Mouse (Mus musculus): Measurements from ENCODE around the gene Tyw1. TPM values are rescaled to one million over a fixed set of nuclear protein-coding genes. Genes with fewer than 3 reads are reported as not detected.
A peak's percentile ranks its signal among the peaks of the same experiment; 100 is the strongest.
"Not testable (repeated sequence)": the region's sequence is repeated elsewhere in the genome, so short reads cannot be mapped to it uniquely, and the experiment has no call there.

The Tyw1 gene
- polyA plus RNA-seq, 1 experiment from 2014 or later, result 27.1 TPM

GRCm38 (mm10) chr5:130236302-130236701 lies 19.1 kb upstream of the Tyw1 start:
- no peak overlapping the region for H3K9ac ChIP-seq
- H3K9me3 ChIP-seq, result no peaks in the 10 kb centered on the region
- peaks cover 93% of the 10 kb centered on the region for H3K36me3 ChIP-seq
- no peak overlapping the region for H3K27ac ChIP-seq
- no peaks in the 10 kb centered on the region for H3K27me3 ChIP-seq
- H3K4me1 ChIP-seq, result no peaks in the 10 kb centered on the region
- 98% methylated on average over 8 of the region's 8 CpGs for WGBS
- H3K4me2 ChIP-seq, result no peak overlapping the region
- ATAC-seq (ENCODE audit: insufficient number of reproducible peaks, insufficient read depth, low FRiP score, low TSS enrichment, low read depth), result no peak
- H3K4me3 ChIP-seq, result no peak overlapping the region

GRCm38 (mm10) chr5:130239236-130239635 lies 16.2 kb upstream of the Tyw1 start:
- WGBS, result 92% methylated on average over 7 of the region's 7 CpGs
- Histone ChIP-seq H3K36me3 (peaks cover 83% of the 10 kb centered on the region), H3K4me2 (no peak overlapping the region), H3K9me3 (no peaks in the 10 kb centered on the region), H3K4me3 (no peak overlapping the region), H3K27me3 (no peaks in the 10 kb centered on the region), H3K27ac (no peak overlapping the region), H3K9ac (no peak overlapping the region), H3K4me1 (no peaks in the 10 kb centered on the region)
- ATAC-seq (ENCODE audit: insufficient number of reproducible peaks, insufficient read depth, low FRiP score, low TSS enrichment, low read depth), result no peak

- H3K27ac ChIP-seq, result no peak overlapping the region
- no peaks in the 10 kb centered on the region for H3K4me1 ChIP-seq
- no peak overlapping the region for H3K4me3 ChIP-seq
- H3K27me3 ChIP-seq, result no peaks in the 10 kb centered on the region
- peaks cover 83% of the 10 kb centered on the region for H3K36me3 ChIP-seq
- no peaks in the 10 kb centered on the region for H3K9me3 ChIP-seq
- WGBS, result 96% methylated on average over 2 of the region's 2 CpGs
- H3K4me2 ChIP-seq, result no peak overlapping the region
- no peak overlapping the region for H3K9ac ChIP-seq
- ATAC-seq (ENCODE audit: insufficient number of reproducible peaks, insufficient read depth, low FRiP score, low TSS enrichment, low read depth), result no peak
Observed at GRCm38 (mm10) chr5:130239856-130240255, 15.6 kb upstream of the Tyw1 start.

GRCm38 (mm10) chr5:130241426-130241825 lies 14.0 kb upstream of the Tyw1 start:
- H3K27ac ChIP-seq, result no peak overlapping the region
- 90% methylated on average over 12 of the region's 12 CpGs for WGBS
- no peak overlapping the region for H3K4me3 ChIP-seq
- no peaks in the 10 kb centered on the region for H3K27me3 ChIP-seq
- no peak overlapping the region for H3K4me2 ChIP-seq
- H3K9me3 ChIP-seq, result no peaks in the 10 kb centered on the region
- no peak for ATAC-seq (ENCODE audit: insufficient number of reproducible peaks, insufficient read depth, low FRiP score, low TSS enrichment, low read depth)
- no peak overlapping the region for H3K9ac ChIP-seq
- H3K4me1 ChIP-seq, result no peaks in the 10 kb centered on the region
- H3K36me3 ChIP-seq, result peaks cover 81% of the 10 kb centered on the region

GRCm38 (mm10) chr5:130247823-130248222 lies 7.6 kb upstream of the Tyw1 start:
- no peaks in the 10 kb centered on the region for H3K9me3 ChIP-seq
- H3K9ac ChIP-seq, result no peak overlapping the region
- no peak overlapping the region for H3K27ac ChIP-seq
- H3K27me3 ChIP-seq, result no peaks in the 10 kb centered on the region
- ATAC-seq (ENCODE audit: insufficient number of reproducible peaks, insufficient read depth, low FRiP score, low TSS enrichment, low read depth), result no peak
- peaks cover 87% of the 10 kb centered on the region for H3K36me3 ChIP-seq
- no peaks in the 10 kb centered on the region for H3K4me1 ChIP-seq
- H3K4me3 ChIP-seq, result no peak overlapping the region
- H3K4me2 ChIP-seq, result no peak overlapping the region
- WGBS, result 86% methylated on average over 5 of the region's 5 CpGs

- Histone ChIP-seq H3K4me3 (peak overlapping the region; percentile 74), H3K9ac (peak overlapping the region; percentile 89), H3K27ac (peak overlapping the region; percentile 86), H3K36me3 (peaks cover 39% of the 10 kb centered on the region), H3K4me1 (peaks cover 23% of the 10 kb centered on the region), H3K9me3 (no peaks in the 10 kb centered on the region), H3K27me3 (no peaks in the 10 kb centered on the region), H3K4me2 (peak overlapping the region; percentile 79)
- WGBS, result 15% methylated on average over 19 of the region's 19 CpGs
- ATAC-seq (ENCODE audit: insufficient number of reproducible peaks, insufficient read depth, low FRiP score, low TSS enrichment, low read depth), result no peak
Observed at GRCm38 (mm10) chr5:130254164-130255016, 1.0 kb upstream of the Tyw1 start.

GRCm38 (mm10) chr5:130255799-130256525 lies 543 bp downstream of the Tyw1 start:
- peak overlapping the region; percentile 64 for H3K27ac ChIP-seq
- ATAC-seq (ENCODE audit: insufficient number of reproducible peaks, insufficient read depth, low FRiP score, low TSS enrichment, low read depth); H3K27me3 ChIP-seq; H3K9ac ChIP-seq; H3K9me3 ChIP-seq: not testable (repeated sequence)
- H3K36me3 ChIP-seq, result peaks cover 24% of the 10 kb centered on the region
- 32% methylated on average over 20 of the region's 20 CpGs for WGBS
- H3K4me3 ChIP-seq, result peak overlapping the region; percentile 74
- peaks cover 23% of the 10 kb centered on the region for H3K4me1 ChIP-seq
- H3K4me2 ChIP-seq, result peak overlapping the region; percentile 79

- peak overlapping the region; percentile 82 for H3K9ac ChIP-seq
- peak; percentile 91 for ATAC-seq (ENCODE audit: insufficient number of reproducible peaks, insufficient read depth, low FRiP score, low TSS enrichment, low read depth)
- H3K27ac ChIP-seq, result peak overlapping the region; percentile 88
- H3K9me3 ChIP-seq, result no peaks in the 10 kb centered on the region
- peaks cover 23% of the 10 kb centered on the region for H3K4me1 ChIP-seq
- H3K4me2 ChIP-seq, result peak overlapping the region; percentile 79
- H3K4me3 ChIP-seq, result peak overlapping the region; percentile 71
- peaks cover 21% of the 10 kb centered on the region for H3K36me3 ChIP-seq
- H3K27me3 ChIP-seq, result no peaks in the 10 kb centered on the region
- under 1% methylated on average over 25 of the region's 25 CpGs for WGBS
Observed at GRCm38 (mm10) chr5:130256678-130257271, 1.4 kb downstream of the Tyw1 start.

GRCm38 (mm10) chr5:130257303-130257702 lies 1.9 kb downstream of the Tyw1 start:
- Histone ChIP-seq H3K27ac (peak overlapping the region; percentile 88), H3K36me3 (peaks cover 19% of the 10 kb centered on the region)
- 9% methylated on average over 8 of the region's 8 CpGs for WGBS

GRCm38 (mm10) chr5:130263454-130263853 lies 8.0 kb downstream of the Tyw1 start:
- Histone ChIP-seq H3K9ac (no peak overlapping the region; the same call in 1 of the 2 replicates), H3K4me2 (no peak overlapping the region), H3K36me3 (peaks cover 48% of the 10 kb centered on the region), H3K27ac (no peak overlapping the region), H3K4me3 (no peak overlapping the region), H3K4me1 (no peaks in the 10 kb centered on the region), H3K27me3 (no peaks in the 10 kb centered on the region), H3K9me3 (no peaks in the 10 kb centered on the region)
- WGBS, result 73% methylated on average over 11 of the region's 11 CpGs
- ATAC-seq (ENCODE audit: insufficient number of reproducible peaks, insufficient read depth, low FRiP score, low TSS enrichment, low read depth), result no peak

More at GRCm38 (mm10) chr5:130257303-130257702, 1.9 kb downstream of the Tyw1 start:
- Histone ChIP-seq H3K9me3 (no peaks in the 10 kb centered on the region), H3K4me2 (peak overlapping the region; percentile 79), H3K9ac (peak overlapping the region; percentile 82), H3K4me3 (peak overlapping the region; percentile 71), H3K4me1 (peaks cover 23% of the 10 kb centered on the region), H3K27me3 (no peaks in the 10 kb centered on the region)
- ATAC-seq (ENCODE audit: insufficient number of reproducible peaks, insufficient read depth, low FRiP score, low TSS enrichment, low read depth), result no peak

- ATAC-seq (ENCODE audit: insufficient number of reproducible peaks, insufficient read depth, low FRiP score, low TSS enrichment, low read depth), result no peak
- H3K36me3 ChIP-seq, result peaks cover 56% of the 10 kb centered on the region
- 90% methylated on average over 6 of the region's 6 CpGs for WGBS
- no peaks in the 10 kb centered on the region for H3K9me3 ChIP-seq
- H3K27me3 ChIP-seq, result no peaks in the 10 kb centered on the region
- H3K4me3 ChIP-seq, result no peak overlapping the region
- no peak overlapping the region for H3K9ac ChIP-seq
- no peaks in the 10 kb centered on the region for H3K4me1 ChIP-seq
- H3K27ac ChIP-seq, result no peak overlapping the region
- H3K4me2 ChIP-seq, result no peak overlapping the region
Observed at GRCm38 (mm10) chr5:130264433-130265005, 9.1 kb downstream of the Tyw1 start.

Measured in embryonic facial prominence, embryonic 13.5 days (tissue).